Mouse (Mus musculus) monocyte, adult 2 months (primary cell): Measurements from ENCODE around the gene Tcl1b3.

ENCODE experiments used
- DNase-seq, 2 experiments: peaks; one replicate each; pipeline ENCODE4 v3.0.0; 2022; ENCODE audit warnings: low spot score in 2 of 2, low read depth in 1 of 2

Gene Tcl1b3

GRCm38 (mm10) chr12:105224621-105225320 lies 33.9 kb downstream of the Tcl1b3 start:
- DNase-seq = no peak

GRCm38 (mm10) chr12:105234362-105234761 lies 43.5 kb downstream of the Tcl1b3 start:
- no peak for DNase-seq

- DNase-seq = no peak
Measured at GRCm38 (mm10) chr12:105235091-105235490, 44.2 kb downstream of the Tcl1b3 start.

GRCm38 (mm10) chr12:105239060-105239459 lies 48.2 kb downstream of the Tcl1b3 start:
- DNase-seq = no peak
